Mouse (Mus musculus) hindbrain, postnatal 0 days (tissue): Measurements from ENCODE around the gene E130208F15Rik. TPM values are rescaled to one million over a fixed set of nuclear protein-coding genes. Genes with fewer than 3 reads are reported as not detected.
A peak's percentile ranks its signal among the peaks of the same experiment; 100 is the strongest.

Experiments
- ATAC-seq: fragments of 200-750 bp; cut with Nextera tagmentation; 2 replicates; pipeline ENCODE4 v1.8.0; 2017; ENCODE audit warnings: mild to moderate bottlenecking, moderate TSS enrichment, moderate library complexity
- DNase-seq: peaks from one replicate; pipeline ENCODE4 v3.0.0-alpha.2; 2015; ENCODE audit warnings: low spot score
- H3K27ac ChIP-seq: fragments of 300-500 bp; sonication (generic); 2 replicates; pipeline ENCODE4 v1.5.1; 2014; ENCODE audit warnings: mild to moderate bottlenecking
- H3K27me3 ChIP-seq: fragments of 300-500 bp; sonication (generic); 2 replicates; pipeline ENCODE4 v1.6.1; 2014; ENCODE audit warnings: low read length, mixed read lengths; ENCODE audit not compliant: insufficient read depth
- H3K36me3 ChIP-seq: fragments of 300-500 bp; sonication (generic); 2 replicates; pipeline ENCODE4 v1.6.1; 2014; ENCODE audit warnings: low read length, mixed read lengths; ENCODE audit not compliant: insufficient read depth
- H3K4me1 ChIP-seq: fragments of 300-500 bp; sonication (generic); 2 replicates; pipeline ENCODE4 v1.6.1; 2014; ENCODE audit warnings: antibody characterized with exemption, low read length, mixed read lengths; ENCODE audit not compliant: insufficient read depth
- H3K4me2 ChIP-seq: fragments of 300-500 bp; sonication (generic); 2 replicates; pipeline ENCODE4 v1.6.1; 2014; ENCODE audit warnings: low read depth, mild to moderate bottlenecking, low read length, moderate library complexity, mixed read lengths
- H3K4me3 ChIP-seq: fragments of 300-500 bp; sonication (generic); 2 replicates; pipeline ENCODE4 v1.5.1; 2014; ENCODE audit warnings: low read length
- H3K9ac ChIP-seq: fragments of 300-500 bp; sonication (generic); replicated peaks from 2 replicates; pipeline ENCODE4 v1.6.1; 2014; ENCODE audit warnings: mild to moderate bottlenecking, low read length, moderate library complexity, mixed read lengths
- H3K9me3 ChIP-seq: fragments of 300-500 bp; sonication (generic); 2 replicates; pipeline ENCODE4 v1.6.1; 2016; ENCODE audit warnings: low read length, mixed read lengths
- CTCF ChIP-seq: IDR thresholded peaks from 2 replicates; pipeline ENCODE4 v1.5.1; 2016; ENCODE audit warnings: antibody characterized with exemption, control low read depth, low read depth
- WGBS: fragments of 180-500 bp; shearing (Covaris S2); extraction: QIAGEN DNeasy Blood & Tissue Kit; methylation state at CpG from one replicate; pipeline ENCODE4 v1.1.7; 2014; 5-methylcytosine and 5-hydroxymethylcytosine counted together
- polyA plus RNA-seq: library from polyadenylated mRNA; unstranded; fragments of >200 nt; fragmentation: Nextera tagmentation; extraction: Ambion mirVana; gene quantifications from 2 replicates; pipeline ENCODE4 v1.2.1, GENCODE M21; 2015
- total RNA-seq: library from RNA; depleted of rRNA; stranded (reverse); fragments of >200 nt; gene quantifications from 2 replicates; pipeline ENCODE4 v1.2.3, GENCODE M21; 2014

E130208F15Rik gene
- total and polyA plus RNA-seq, 2 experiments from 2014 or later: 0.79 to 1.8 TPM

DNA sequence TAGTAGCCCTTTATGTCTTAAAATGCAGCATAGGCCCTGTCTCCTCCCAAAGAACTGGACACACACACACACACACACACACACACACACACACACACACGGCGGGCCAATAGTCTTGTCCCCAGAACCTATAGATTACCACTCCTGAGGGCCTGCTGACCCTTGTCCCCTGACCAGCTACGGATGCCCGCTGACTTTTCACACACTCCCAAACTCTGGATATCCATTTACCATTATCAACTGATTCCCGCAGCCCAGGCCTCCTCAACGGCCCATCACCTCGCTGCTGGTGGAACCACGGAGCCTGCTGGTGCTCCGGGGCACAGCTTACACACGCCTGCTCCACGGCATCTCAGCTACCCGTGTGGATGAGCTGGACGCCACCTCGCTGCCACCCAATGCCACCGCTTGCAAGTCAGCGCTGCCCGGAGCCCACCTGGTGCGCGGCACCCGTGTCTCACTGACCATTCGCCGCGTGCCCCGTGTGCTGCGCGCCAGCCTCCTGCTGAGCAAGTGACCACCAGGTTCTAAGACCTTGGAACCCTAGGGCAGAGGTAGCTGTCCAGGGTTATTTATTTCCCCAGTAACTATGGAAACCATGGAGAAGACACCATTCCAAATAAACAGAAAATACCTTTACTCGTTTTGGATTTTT lies 7.7 kb upstream of the E130208F15Rik start:
- Histone ChIP-seq H3K4me3 (no peak overlapping the region), H3K27ac (no peak overlapping the region), H3K9me3 (no peaks in the 10 kb centered on the region), H3K4me2 (no peak overlapping the region), H3K36me3 (no peaks in the 10 kb centered on the region), H3K27me3 (no peaks in the 10 kb centered on the region), H3K9ac (no peak overlapping the region), H3K4me1 (peaks cover 6% of the 10 kb centered on the region; the same call in 1 of the 2 replicates)
- ATAC-seq (no peak), DNase-seq (no peak)
- no peak for TF ChIP-seq CTCF
- WGBS: 60% methylated on average over 27 of the region's 27 CpGs

DNA sequence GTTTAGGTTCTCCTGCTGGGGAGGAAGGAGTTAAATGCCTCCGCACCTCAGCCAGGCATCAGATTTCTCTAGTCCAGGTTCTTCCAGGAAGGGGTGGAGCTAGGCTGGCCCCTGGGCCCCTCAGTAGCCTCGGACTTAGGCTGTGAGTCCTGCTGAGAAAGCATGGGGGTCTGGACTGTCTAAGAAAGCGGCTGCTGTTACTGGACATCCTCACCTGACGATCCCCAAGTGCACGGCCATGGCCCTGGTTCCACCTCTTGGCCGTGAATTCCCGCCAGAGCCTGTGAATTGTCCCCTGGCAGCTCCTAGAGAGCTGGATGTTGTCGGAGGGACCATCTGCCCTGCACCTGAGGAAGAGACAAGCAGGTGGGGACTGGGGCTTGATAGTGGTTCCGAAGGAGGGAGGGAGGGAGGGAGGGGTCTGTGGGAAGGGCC lies 6.8 kb upstream of the E130208F15Rik start, which contains the start of gene Syne4:
Gene Syne4, plus strand, starts transcription at position 87 of the 435 bp plus-strand sequence.
- no peak within 1 kb of the TSS for H3K9ac ChIP-seq

DNA sequence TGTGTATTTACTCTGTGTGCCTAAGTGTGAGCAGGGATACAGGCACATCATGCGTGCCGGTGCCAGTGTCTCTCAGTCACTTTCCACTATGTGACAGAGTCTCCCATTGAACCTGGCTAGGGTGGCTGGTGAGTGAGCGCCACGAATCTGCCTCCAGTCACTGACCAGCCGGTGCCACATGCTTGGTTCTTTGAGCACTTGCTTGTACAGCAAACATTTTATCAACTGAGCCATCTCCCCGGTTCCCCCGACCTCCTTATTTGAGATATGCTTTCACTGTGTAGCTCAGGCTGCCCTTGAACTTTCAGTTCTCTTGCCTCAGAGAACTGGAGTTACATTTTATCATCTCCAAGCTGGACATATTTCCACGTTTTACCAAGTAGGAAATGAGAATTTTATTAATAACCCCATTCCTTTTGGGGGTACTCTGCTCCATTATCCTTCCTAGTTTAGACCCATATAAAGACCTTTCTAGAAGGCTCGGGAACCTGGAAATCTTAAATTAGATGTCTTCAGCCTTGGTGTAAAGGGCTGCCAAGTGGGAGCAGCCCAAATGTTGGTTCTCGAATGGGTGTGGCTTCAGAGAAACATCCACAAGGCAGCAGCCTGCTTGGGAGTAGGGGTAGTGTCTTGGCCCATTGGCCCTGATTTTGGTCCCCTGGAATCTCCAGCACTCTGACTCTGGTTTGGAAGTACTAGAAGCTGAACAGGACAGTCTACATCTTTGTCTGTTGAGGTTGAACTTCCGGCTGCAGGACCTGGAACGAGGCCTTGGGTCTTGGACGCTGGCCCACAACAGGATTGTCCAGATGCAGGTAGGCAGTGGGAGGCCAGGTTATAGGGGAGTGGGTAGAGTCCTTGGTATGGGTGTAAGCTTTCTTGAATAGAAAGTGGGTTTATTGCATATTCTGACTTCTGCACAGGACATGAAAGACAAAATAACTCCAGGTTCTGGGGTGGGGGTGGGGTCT lies 5.7 kb upstream of the E130208F15Rik start:
- Histone ChIP-seq H3K4me3 (no peak overlapping the region), H3K27ac (no peak overlapping the region), H3K4me2 (no peak overlapping the region), H3K36me3 (no peaks in the 10 kb centered on the region), H3K27me3 (no peaks in the 10 kb centered on the region), H3K4me1 (peaks cover 2% of the 10 kb centered on the region; the same call in 1 of the 2 replicates), H3K9me3 (no peaks in the 10 kb centered on the region), H3K9ac (no peak overlapping the region)
- 78% methylated on average over 13 of the region's 13 CpGs for WGBS
- ATAC-seq: no peak
- no peak for DNase-seq
- TF ChIP-seq CTCF: no peak

More for the DNA sequence above, 6.8 kb upstream of the E130208F15Rik start, which contains the start of gene Syne4:
- 10% methylated on average over 9 of the region's 9 CpGs for whole genome bisulfite sequencing
- Histone ChIP-seq H3K9me3 (no peaks in the 10 kb centered on the region), H3K4me1 (no peaks in the 10 kb centered on the region), H3K4me2 (no peak within 1 kb of the TSS), H3K27me3 (no peaks in the 10 kb centered on the region), H3K36me3 (no peaks in the 10 kb centered on the region), H3K4me3 (no peak within 1 kb of the TSS), H3K27ac (no peak within 1 kb of the TSS)
- no peak for DNase-seq
- no peak for ATAC-seq
- TF ChIP-seq CTCF: no peak

DNA sequence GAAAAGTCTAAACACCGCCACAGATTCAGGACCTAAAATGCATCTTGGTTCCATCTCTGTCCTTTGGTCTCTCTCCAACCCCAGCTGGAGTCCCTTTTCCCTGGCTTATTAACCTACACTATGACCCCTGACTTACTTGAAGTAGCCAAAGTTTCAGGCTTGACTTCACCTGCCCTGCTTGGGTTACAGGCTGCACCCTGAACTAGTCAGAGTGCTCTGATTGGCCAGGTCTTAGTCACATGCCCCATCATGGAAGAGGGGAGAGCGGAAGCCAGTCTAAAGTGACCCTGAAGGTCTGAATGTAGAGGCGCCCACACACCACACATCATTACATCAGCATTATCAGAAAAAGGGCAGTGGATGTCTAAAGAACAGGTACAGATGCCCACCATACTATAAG lies 3.4 kb upstream of the E130208F15Rik start:
- DNase-seq (no peak), ATAC-seq (no peak)
- Histone ChIP-seq H3K27ac (no peak overlapping the region), H3K27me3 (no peaks in the 10 kb centered on the region), H3K4me1 (peaks cover 7% of the 10 kb centered on the region; the same call in 1 of the 2 replicates), H3K4me2 (no peak overlapping the region), H3K4me3 (no peak overlapping the region), H3K9ac (no peak overlapping the region), H3K36me3 (no peaks in the 10 kb centered on the region), H3K9me3 (no peaks in the 10 kb centered on the region)
- WGBS: 92% methylated on average over 3 of the region's 3 CpGs
- no peak for TF ChIP-seq CTCF

DNA sequence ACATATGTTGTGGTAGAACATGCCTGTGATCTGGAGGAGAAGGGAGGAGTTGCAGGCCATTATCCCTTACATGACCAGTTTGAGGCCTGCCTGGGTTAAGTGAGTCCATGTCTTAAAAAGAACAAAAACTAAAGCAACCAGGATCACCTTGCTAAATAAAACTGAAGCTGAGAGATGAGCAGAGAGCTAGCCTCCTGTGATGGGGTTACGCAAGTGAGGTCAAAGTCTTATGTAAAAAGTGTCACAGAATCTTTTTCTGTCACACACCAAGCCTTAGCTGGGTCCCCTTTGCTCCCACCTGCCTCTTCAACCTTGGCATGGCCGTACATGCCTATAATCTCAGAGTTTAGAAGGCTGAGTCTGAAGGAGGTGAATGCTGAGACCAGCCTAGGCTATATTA lies 594 bp upstream of the E130208F15Rik start:
- Histone ChIP-seq H3K27me3 (no peaks in the 10 kb centered on the region), H3K4me3 (peak overlapping the region; percentile 76), H3K4me1 (peaks cover 7% of the 10 kb centered on the region; the same call in 1 of the 2 replicates), H3K9ac (peak overlapping the region; percentile 85; the same call in 1 of the 2 replicates), H3K36me3 (no peaks in the 10 kb centered on the region), H3K4me2 (peak overlapping the region; percentile 89), H3K27ac (no peak overlapping the region), H3K9me3 (0 out of 2 replicates have a peak, but pooled peaks cover 2% of the 10 kb centered on the region)
- 80% methylated on average over 2 of the region's 2 CpGs for WGBS
- ATAC-seq (no peak), DNase-seq (no peak)
- TF ChIP-seq CTCF: no peak

DNA sequence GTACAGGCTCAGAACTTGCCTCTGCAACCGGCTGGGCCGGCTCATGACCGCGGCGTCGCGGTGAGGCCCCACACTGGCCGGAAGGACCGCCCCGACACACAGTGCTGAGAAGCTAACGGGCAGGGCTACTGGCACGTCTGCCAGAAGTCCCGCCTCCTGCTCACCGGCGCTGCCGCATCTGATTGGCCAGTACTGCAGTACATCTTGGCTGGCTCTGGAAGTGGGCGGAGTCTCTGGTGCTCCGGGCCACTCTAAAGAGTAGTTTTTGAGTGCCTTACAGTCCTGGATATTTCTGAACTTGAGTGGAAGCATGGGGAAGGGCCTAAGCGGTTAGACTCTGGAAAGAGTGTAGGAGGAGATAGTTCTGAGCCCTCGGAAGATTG lies 736 bp downstream of the E130208F15Rik start:
- no peaks in the 10 kb centered on the region for H3K27me3 ChIP-seq
- H3K36me3 ChIP-seq: no peaks in the 10 kb centered on the region
- H3K4me1 ChIP-seq: peaks cover 7% of the 10 kb centered on the region; the same call in 1 of the 2 replicates
- peak overlapping the region; percentile 89 for H3K4me2 ChIP-seq
- H3K9me3 ChIP-seq: 0 out of 2 replicates have a peak, but pooled peaks cover 2% of the 10 kb centered on the region
- H3K27ac ChIP-seq: peak overlapping the region; percentile 85
- ATAC-seq (peak; percentile 97), DNase-seq (peak; percentile 98)
- H3K9ac ChIP-seq: peak overlapping the region; percentile 85
- no peak for TF ChIP-seq CTCF
- WGBS: 0% methylated on average over 20 of the region's 20 CpGs
- peak overlapping the region; percentile 76 for H3K4me3 ChIP-seq
